Mouse (Mus musculus): ENCODE results near the gene Hist1h2ak.
"Not testable (repeated sequence)": the region's sequence is repeated elsewhere in the genome, so short reads cannot be mapped to it uniquely, and the experiment has no call there.

Hist1h2ak gene

GRCm38 (mm10) chr13:21754294-21755001 is 821 bp upstream of the Hist1h2ak start:
- peak in 1 of 2 experiments; percentile 48 for DNase-seq

GRCm38 (mm10) chr13:21753051-21753523 is 540 bp downstream of the Hist1h2ak start:
- no peak for DNase-seq

- DNase-seq: no peak
These were observed 1.3 kb downstream of the Hist1h2ak start for GRCm38 (mm10) chr13:21752356-21752755.

- DNase-seq: no peak
These were observed 1.8 kb downstream of the Hist1h2ak start for GRCm38 (mm10) chr13:21751827-21752226.

- no peak for DNase-seq
These were observed 2.2 kb downstream of the Hist1h2ak start for GRCm38 (mm10) chr13:21751417-21751816.

- peak; percentile 84 to 90 for DNase-seq
These were observed 3.2 kb downstream of the Hist1h2ak start, which contains the start of gene Hist1h4k for GRCm38 (mm10) chr13:21750159-21751017. Gene Hist1h4k, minus strand, starts transcription at chr13:21750505.

- no peak for DNase-seq
These were observed 4.1 kb downstream of the Hist1h2ak start for GRCm38 (mm10) chr13:21749387-21750158.

GRCm38 (mm10) chr13:21745006-21745405 is 8.6 kb downstream of the Hist1h2ak start:
- no peak for DNase-seq

- DNase-seq: peak; percentile 50 to 75
These were observed 18.5 kb downstream of the Hist1h2ak start, which contains the start of gene Hist1h4j for GRCm38 (mm10) chr13:21734906-21735767. Gene Hist1h4j, plus strand, starts transcription at chr13:21735064.

- peak; percentile 79 to 82 for DNase-seq
These were observed 19.4 kb downstream of the Hist1h2ak start for GRCm38 (mm10) chr13:21734010-21734905.

- DNase-seq: no peak
These were observed 20.2 kb downstream of the Hist1h2ak start for GRCm38 (mm10) chr13:21733466-21733865.

- DNase-seq: no peak
These were observed 24.1 kb downstream of the Hist1h2ak start for GRCm38 (mm10) chr13:21729544-21729943.

GRCm38 (mm10) chr13:21727948-21728572 is 25.6 kb downstream of the Hist1h2ak start:
- DNase-seq: no peak

GRCm38 (mm10) chr13:21722993-21723836 is 30.4 kb downstream of the Hist1h2ak start:
- no peak for DNase-seq

GRCm38 (mm10) chr13:21722373-21722925 is 31.2 kb downstream of the Hist1h2ak start:
- no peak for DNase-seq

GRCm38 (mm10) chr13:21721757-21722372 is 31.8 kb downstream of the Hist1h2ak start, which contains the start of gene Hist1h2bm:
Gene Hist1h2bm, plus strand, starts transcription at chr13:21722044.
- DNase-seq: peak; percentile 37 to 76

GRCm38 (mm10) chr13:21721107-21721756 is 32.4 kb downstream of the Hist1h2ak start:
- not testable (repeated sequence) for DNase-seq

Measured in kidney, postnatal 36 days (tissue).